Comparison of ENCODE assay signal across 21 mouse cellular contexts in the genomic region with DNA sequence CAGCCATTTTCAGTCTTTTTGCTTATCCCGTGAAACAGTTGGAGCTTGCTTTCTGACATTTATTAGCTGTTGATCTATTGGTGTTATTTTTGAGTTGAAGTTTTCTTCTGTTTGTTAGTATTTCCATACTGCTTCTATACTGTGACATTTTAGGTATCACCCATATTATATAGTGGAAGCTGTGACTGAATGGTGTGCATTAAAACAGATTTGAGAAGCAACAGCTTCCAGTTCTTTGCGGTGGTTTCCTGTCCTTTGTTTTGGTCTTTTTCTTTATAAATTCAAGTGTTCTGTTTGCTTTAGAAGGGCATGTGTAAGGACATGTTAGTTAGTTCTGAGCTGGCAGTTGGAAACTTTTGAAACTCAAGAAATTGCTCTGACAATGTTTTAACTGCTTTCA. TPM values are rescaled to one million over a fixed set of nuclear protein-coding genes. Genes with fewer than 3 reads are reported as not detected.
DNase-seq lines count a peak whose midpoint lies in the region; ATAC-seq and TF ChIP-seq lines count a peak whose summit lies in the region.
"Had no signal": no experiment of that assay in that cellular context is flagged by ENCODE, and none has a peak within 500 bp of the region (broad histone marks: within the 10 kb centered on the region; RNA-seq: fewer than 3 reads in every experiment).

No protein-coding gene starts in this region.

- H3K27ac ChIP-seq in kidney, postnatal 0 days, result no peak overlapping the region
- H3K27ac ChIP-seq in lung, embryonic 15.5 days, result 0 out of 2 replicates have a peak overlapping the region, but pooled peaks have one; percentile 11
- H3K27ac ChIP-seq: embryonic facial prominence, embryonic 10.5 days; embryonic facial prominence, embryonic 12.5 days; forebrain, embryonic 13.5 days; forebrain, embryonic 15.5 days had no signal

- TF ChIP-seq CTCF in kidney, postnatal 0 days (IDR thresholded peaks at IDR 0.05; ENCODE audit: low read depth), result no peak
- no peak for TF ChIP-seq CTCF in lung, adult 2 months (IDR thresholded peaks at IDR 0.05; ENCODE audit: insufficient read depth, low read length)

- H3K4me3 ChIP-seq in kidney, postnatal 0 days (replicated peaks; ENCODE audit: low read depth, low read length), result no peak overlapping the region
- H3K4me3 ChIP-seq in lung, embryonic 15.5 days, result no peak overlapping the region
- H3K4me3 ChIP-seq in lung, adult 2 months (replicated peaks; ENCODE audit: extremely low read depth, low read depth, low read length), result no peak overlapping the region
- H3K4me3 ChIP-seq: embryonic facial prominence, embryonic 10.5 days; embryonic facial prominence, embryonic 12.5 days; forebrain, embryonic 13.5 days; forebrain, embryonic 15.5 days had no signal

- no peak for TF ChIP-seq POLR2A in lung, adult 2 months (IDR thresholded peaks at IDR 0.05; ENCODE audit: borderline replicate concordance, extremely low read depth, low read depth, low read length)

- ATAC-seq in kidney, postnatal 0 days (replicated peaks; ENCODE audit: low FRiP score, low read depth), result no peak
- ATAC-seq in lung, embryonic 15.5 days (ENCODE audit: borderline replicate concordance, extremely low read depth, low FRiP score, low TSS enrichment), result no peak; the same call in 1 of the 2 replicates
- ATAC-seq: forebrain, embryonic 13.5 days; forebrain, embryonic 15.5 days; forebrain, postnatal 0 days had no signal

- H3K9ac ChIP-seq in kidney, postnatal 0 days (ENCODE audit: low read depth, low read length), result no peak overlapping the region
- H3K9ac ChIP-seq in lung, embryonic 15.5 days, result no peak overlapping the region
- H3K9ac ChIP-seq: embryonic facial prominence, embryonic 12.5 days; forebrain, embryonic 13.5 days; forebrain, embryonic 15.5 days; forebrain, postnatal 0 days had no signal

- DNase-seq in kidney, postnatal 0 days (ENCODE audit: low spot score), result peak; percentile 29
- no peak for DNase-seq in kidney, adult 11 months
- no peak for DNase-seq in lung, adult 2 months
- peak; percentile 34 for DNase-seq in CD4-positive helper T cell, adult 2 months (ENCODE audit: low read depth, low spot score)
- DNase-seq in induced T-regulatory cell, adult 2 months (ENCODE audit: low read depth), result peak; percentile 44
- DNase-seq in B cell, adult 2 months, result no peak
- DNase-seq in adrenal gland, adult 18-20 months (ENCODE audit: low spot score in 2 of 2), result no peak
- DNase-seq: adrenal gland, adult 8-10 months; adrenal gland, postnatal 14 days; adrenal gland, postnatal 36 days; cerebellum, adult 11-12 months; cerebellum, adult 2 months; cerebellum, adult 9-10 months; cerebellum, postnatal 10 days; cerebellum, postnatal 25 days; forebrain, postnatal 0 days had no signal

- H3K4me1 ChIP-seq in kidney, postnatal 0 days (replicated peaks; ENCODE audit: insufficient read depth, low read length), result no peaks in the 10 kb centered on the region
- H3K4me1 ChIP-seq in lung, embryonic 15.5 days, result no peaks in the 10 kb centered on the region
- no peaks in the 10 kb centered on the region for H3K4me1 ChIP-seq in lung, adult 2 months (ENCODE audit: control insufficient read depth, insufficient read depth, low read length)
- H3K4me1 ChIP-seq: embryonic facial prominence, embryonic 10.5 days; embryonic facial prominence, embryonic 12.5 days; forebrain, embryonic 13.5 days; forebrain, embryonic 15.5 days had no signal

- no peak overlapping the region for H3K4me2 ChIP-seq in kidney, postnatal 0 days (ENCODE audit: low read length)
- H3K4me2 ChIP-seq in lung, embryonic 15.5 days, result no peak overlapping the region
- H3K4me2 ChIP-seq: embryonic facial prominence, embryonic 12.5 days; forebrain, embryonic 13.5 days; forebrain, embryonic 15.5 days had no signal

- H3K27me3 ChIP-seq in kidney, postnatal 0 days (ENCODE audit: insufficient read depth, low read length), result no peaks in the 10 kb centered on the region
- H3K27me3 ChIP-seq in lung, embryonic 15.5 days, result no peaks in the 10 kb centered on the region
- H3K27me3 ChIP-seq: embryonic facial prominence, embryonic 12.5 days; forebrain, embryonic 13.5 days; forebrain, embryonic 15.5 days had no signal

- WGBS in kidney, postnatal 0 days, result 52% methylated on average over 2 of the region's 2 CpGs
- WGBS in lung, embryonic 15.5 days, result 44% methylated on average over 2 of the region's 2 CpGs
- 54% methylated on average over 2 of the region's 2 CpGs for WGBS in lung, adult 2 months

- H3K36me3 ChIP-seq in kidney, postnatal 0 days (ENCODE audit: insufficient read depth, low read length), result peaks cover 22% of the 10 kb centered on the region
- H3K36me3 ChIP-seq in lung, embryonic 15.5 days, result peaks cover 25% of the 10 kb centered on the region

- H3K9me3 ChIP-seq in kidney, postnatal 0 days (replicated peaks; ENCODE audit: low read length), result no peaks in the 10 kb centered on the region
- no peaks in the 10 kb centered on the region for H3K9me3 ChIP-seq in lung, embryonic 15.5 days
- H3K9me3 ChIP-seq: embryonic facial prominence, embryonic 10.5 days; embryonic facial prominence, embryonic 12.5 days; forebrain, embryonic 13.5 days; forebrain, embryonic 15.5 days had no signal

RNA-seq across cellular contexts. Expression of a gene that starts 32.0 kb away (rescaled TPM):
- polyA plus RNA-seq in kidney, postnatal 0 days (2015; fragmentation: Nextera tagmentation; extraction: Ambion mirVana), result 0.48 and 0.50 TPM in 2 replicates
- 1.1 and 3.4 TPM in 2 replicates for polyA plus RNA-seq in lung, embryonic 15.5 days (2015; fragmentation: Nextera tagmentation; extraction: Ambion mirVana)
- polyA plus RNA-seq in lung, adult 2 months (2012; rRNA removed), result 2.7 and 3.5 TPM in 2 replicates
- under 1 TPM; 0.23 to 0.54 TPM for total RNA-seq in adrenal gland, adult 18-20 months (2021)

Comparison
In these comparisons a context has a peak if more than half of its experiments do, and no peak if none do; other contexts are left out.
1. DNase-seq: peak in kidney, postnatal 0 days (single experiment), CD4-positive helper T cell, adult 2 months (single experiment) and induced T-regulatory cell, adult 2 months (single experiment); none in kidney, adult 11 months (single experiment), lung, adult 2 months (single experiment), B cell, adult 2 months (0 of 2) and adrenal gland, adult 18-20 months (0 of 2).